Mouse (Mus musculus) heart, adult 18-20 months (tissue): Measurements from ENCODE around the gene Akain1. TPM values are rescaled to one million over a fixed set of nuclear protein-coding genes. Genes with fewer than 3 reads are reported as not detected.

Source experiments
- DNase-seq, 2 experiments: peaks; one replicate each; pipeline ENCODE4 v3.0.0; 2021 to 2022; ENCODE audit warnings: mixed read lengths in 1 of 2
- long read RNA-seq, 2 experiments: library from polyadenylated mRNA; stranded (forward); transcript quantifications; one replicate each; pipeline ENCODE4 v2.0.0; 2021
- total RNA-seq, 2 experiments: library from RNA; stranded (reverse); gene quantifications; 2 replicates each; pipeline ENCODE4 v1.2.3; 2021

Akain1 gene
- total RNA-seq: under 1 TPM in 1 of 2 experiments, not detected in 1; 0.13 TPM
- long read RNA-seq, experiment 1: 0 reads
- long read RNA-seq, experiment 2: 0 reads

DNA sequence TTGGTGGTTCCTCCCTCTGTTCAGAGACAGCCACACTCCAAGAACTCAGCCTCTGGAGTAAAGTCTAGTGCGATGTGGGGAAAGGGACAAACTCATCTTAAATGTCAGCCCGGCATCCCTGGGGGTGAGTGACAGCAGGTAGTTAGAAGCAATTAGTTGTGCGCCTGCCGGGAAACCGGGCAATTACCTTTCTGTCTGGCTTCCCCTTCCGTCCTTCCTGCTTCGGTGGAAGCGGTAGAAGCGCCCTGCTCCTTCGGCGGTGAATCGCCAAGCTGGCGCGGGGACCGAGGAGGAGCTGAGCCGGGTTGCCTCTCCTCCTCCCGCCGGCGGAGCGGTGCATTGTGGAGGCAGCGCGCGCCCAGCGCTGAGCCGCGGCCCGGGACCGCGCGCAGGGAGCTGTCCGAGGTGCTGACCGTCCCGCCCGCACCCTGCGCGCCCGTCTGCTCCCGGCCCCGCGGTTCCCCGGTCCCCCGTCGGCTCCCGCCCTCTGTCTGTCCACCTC lies at the start of gene Akain1:
TSS of gene Akain1 (plus strand) at position 337 of the 502 bp plus-strand sequence.
- peak; percentile 49 to 67 for DNase-seq

DNA sequence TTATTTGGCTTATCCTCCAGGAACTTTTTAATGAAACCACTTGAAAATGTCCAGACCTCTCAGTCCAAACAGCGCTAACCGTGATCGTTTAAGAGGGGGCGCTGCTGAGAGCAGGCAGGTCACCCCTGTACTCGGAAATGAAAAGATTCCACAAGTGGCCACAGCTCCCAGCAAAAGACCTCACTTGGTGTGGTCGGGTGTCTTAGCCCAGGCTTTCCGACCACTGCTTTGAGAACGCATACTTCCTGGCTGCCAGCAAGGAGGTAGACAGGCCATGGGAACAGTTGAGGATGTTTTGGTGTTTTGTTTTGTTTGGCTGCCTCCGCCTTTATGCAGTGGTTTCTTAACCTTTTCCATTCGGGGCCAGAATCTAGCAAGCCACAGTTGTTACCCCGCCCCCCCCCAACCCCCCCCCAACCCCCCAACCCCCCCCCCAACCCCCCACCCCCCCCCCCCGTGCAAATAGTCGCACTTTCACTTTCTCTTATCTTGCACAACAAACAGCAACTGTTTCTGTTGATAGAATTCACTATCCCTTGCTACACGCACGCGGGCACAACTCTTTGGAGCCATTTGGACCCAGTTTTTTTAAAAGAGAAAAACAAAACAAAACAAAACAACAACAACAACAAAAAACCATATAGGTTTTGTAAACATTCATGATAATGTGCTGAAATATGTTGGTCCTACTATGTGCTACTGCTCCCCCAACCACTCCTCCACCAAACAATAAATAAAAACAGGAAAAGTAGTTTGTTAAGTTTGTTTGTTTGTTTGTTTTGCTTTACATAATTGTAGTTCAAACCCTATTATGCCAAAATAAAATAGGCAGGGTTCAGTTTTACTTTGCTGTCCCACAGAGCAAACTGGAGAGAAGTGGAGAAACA lies 42.7 kb upstream of the Akain1 start:
- peak; percentile 74 to 75 for DNase-seq

DNA sequence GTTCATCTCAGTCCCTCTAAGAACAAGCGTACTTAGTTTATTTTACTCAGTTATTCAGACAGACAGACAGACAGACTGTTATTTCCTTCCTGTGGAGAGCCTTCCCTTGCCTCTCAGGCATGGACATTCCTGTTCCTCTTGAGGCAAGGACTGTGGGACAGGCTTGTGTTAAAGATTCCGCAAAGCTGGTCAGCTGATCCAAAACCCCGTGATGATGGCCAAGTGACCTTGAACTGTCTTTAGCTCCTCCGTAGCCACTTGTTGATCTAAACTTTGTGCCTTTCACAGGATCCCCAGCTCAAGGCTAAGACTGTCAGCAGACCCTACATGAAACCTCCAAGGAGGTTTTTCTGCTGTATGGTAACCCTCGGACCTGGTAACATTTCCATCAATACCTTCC lies 42.0 kb upstream of the Akain1 start:
- no peak for DNase-seq

DNA sequence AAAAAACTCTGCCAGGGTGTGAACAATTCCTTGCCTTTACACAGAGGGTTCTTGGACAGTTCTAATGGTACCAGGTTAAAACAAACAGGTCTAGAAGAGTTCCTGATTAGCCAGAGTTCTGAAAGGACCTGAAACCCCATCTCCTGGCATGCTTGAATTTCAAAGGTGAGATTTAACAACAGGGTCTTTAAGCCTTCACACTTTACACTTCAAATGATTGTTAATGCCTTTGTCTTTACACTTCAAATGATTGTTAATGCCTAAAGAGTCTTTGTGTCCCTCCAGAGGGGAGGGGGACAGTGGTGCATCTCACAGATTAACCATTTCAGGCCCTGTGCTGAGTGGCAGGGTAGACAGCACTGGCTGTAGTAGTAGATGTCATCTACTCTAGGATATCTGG lies 41.0 kb upstream of the Akain1 start:
- no peak for DNase-seq

DNA sequence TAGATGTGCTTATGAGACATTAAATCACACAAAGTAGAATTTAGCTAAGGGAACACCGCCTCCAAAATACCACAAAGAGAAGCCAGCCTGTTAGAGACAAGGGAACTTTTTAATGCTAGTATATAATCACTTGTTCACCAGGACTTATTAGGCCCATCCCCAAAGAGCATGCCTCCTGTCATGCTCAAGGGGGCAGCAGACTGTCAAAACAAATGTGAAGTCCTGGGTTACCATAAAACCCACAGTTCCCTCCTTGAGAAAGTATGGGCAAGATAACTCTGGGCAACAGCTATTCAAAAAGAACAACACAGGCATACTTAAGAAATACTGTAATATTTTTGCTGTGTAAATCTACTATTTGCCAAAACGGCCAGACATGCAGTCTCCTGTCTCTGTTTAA lies 38.0 kb upstream of the Akain1 start:
- no peak for DNase-seq

DNA sequence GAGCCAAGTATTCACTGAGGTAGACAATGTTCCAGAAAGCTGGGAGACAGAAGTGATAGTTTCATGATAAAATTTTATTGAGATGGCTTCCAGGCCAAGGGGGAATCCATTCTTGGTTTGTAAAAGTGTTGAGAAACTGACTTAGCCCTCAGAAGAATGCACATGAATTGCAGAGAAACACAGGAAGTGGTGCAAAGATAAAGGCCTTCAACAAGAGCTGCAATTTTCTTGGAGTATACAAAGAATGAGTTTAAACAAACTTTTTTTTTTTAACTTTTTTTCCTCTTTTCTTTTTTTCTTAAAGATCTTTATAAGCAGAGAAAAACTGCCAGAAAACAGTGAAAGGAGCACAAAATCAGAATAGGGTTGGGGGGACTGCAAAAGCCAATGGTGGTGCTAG lies 23.0 kb upstream of the Akain1 start:
- no peak for DNase-seq

DNA sequence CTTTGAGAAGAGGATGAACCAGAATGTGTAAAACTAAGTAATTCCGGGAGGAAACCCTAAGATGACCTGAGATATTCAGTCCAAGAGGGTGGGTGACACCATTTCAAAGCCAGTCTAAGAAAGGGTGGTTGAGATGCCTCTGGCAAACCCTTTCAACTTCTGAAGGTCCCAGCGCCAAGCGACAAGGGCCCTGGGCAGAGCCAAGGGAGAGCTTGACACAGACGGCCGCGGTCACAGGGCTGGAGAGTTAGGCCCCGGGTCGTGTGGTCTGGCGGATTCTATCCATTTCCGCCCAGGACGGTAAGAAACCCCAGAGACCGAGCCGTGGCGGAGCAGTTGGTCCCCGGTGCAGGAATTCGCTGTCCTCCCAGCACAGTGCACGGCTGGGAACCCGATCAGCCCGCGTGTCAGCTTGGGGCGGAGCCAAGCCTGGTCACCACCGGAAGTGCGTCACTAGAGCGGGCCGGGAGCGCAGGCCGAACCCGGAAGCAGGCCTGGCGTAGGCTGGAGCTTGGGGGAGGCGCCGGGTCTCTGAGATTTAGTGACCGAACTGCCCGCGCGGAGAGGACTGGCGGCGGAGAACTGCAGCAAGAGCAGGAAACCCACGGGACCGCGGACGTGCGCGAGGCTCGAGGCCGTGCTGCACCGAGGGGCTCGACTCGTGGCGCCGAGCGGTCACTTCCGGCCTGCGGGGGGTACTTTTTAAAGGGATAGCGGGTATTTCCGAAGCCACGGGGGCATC lies 22.0 kb upstream of the Akain1 start:
- peak; percentile 96 to 98 for DNase-seq

DNA sequence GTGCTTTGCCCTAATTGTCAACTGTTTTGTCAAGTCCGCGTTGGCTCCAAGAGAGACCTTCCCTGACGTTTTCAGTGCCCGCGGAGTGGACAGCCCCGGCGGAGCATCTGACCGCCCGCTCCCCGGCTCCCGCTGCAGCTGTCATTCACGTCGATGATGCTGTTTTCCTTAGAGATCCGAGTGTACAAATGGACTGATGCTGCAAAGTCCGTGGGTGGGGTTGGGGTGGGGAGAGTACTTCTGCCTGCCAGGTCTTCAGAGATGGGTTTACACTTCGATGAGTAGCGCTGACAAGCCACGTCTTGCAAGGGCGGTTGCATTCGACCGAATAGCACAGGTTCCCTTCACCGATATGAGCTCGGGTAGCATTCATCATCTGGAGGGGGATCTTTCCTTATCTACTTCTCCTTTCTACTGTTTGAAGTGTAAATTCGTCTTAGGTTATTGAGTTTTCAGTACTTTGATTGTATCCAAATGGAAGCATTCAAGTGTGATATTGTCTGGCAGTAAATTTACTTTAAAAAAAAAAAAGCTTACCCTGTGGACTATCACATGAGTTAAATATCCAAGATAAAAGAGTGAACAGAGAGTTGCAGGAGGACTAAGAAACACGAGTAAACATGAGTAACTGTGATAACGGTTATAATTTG lies 21.3 kb upstream of the Akain1 start:
- DNase-seq: no peak

DNA sequence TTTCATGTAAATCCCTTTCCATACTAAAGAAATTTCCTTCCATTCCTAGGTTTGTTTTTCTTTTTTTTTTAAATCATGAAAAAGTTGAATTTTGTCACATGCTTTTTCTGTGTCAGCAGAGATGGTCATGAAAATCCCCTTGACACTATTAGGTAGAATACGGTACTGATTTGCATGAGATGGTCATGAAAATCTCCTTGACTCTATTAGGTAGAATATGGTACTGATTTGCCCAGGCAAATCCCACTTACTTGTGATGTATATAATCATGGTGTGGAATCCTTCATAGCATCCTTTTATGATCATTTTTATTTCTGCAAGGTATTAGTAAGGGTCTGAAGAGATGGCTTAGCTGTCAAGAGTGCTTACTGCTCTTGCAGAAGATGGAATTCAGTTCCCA lies 17.5 kb upstream of the Akain1 start:
- DNase-seq: no peak

DNA sequence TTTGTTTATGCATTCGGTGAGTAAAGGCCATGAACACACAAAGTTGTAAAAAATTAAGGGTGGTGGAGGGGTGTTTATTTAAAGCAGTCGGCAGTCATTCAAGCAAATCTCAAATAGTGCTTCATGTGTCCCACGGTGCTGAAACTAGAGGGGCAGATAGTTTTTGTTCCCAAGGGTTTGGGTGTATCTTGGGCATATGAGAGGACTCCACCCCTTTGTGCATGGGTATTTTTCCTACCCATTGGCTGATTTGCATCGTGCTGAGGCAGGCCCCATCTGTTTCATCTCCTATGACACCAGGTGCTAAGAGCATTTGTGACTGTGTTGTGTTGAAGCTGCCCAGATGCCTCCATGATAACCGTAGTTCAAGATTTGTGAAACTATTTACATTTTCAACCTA lies 1.3 kb upstream of the Akain1 start:
- DNase-seq: no peak

DNA sequence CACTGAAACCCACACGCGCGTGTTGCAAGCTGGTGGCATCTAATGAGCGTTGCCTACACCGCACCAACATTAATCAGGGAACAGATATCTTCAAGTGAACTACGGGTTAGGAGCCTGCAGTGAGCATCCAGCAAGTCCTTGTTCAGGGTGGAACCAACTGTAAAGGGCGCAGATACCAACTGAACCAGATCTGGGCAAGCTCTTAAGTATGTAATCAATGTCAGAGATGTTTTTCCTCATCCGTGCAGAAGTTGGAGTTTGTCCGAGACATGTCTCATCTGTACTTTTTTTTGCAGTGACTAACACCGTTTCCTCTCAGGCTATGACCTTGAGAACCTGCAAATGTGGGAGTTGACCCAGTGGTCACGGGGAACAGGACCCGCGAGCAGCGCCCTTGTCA lies 640 bp upstream of the Akain1 start:
- no peak for DNase-seq

DNA sequence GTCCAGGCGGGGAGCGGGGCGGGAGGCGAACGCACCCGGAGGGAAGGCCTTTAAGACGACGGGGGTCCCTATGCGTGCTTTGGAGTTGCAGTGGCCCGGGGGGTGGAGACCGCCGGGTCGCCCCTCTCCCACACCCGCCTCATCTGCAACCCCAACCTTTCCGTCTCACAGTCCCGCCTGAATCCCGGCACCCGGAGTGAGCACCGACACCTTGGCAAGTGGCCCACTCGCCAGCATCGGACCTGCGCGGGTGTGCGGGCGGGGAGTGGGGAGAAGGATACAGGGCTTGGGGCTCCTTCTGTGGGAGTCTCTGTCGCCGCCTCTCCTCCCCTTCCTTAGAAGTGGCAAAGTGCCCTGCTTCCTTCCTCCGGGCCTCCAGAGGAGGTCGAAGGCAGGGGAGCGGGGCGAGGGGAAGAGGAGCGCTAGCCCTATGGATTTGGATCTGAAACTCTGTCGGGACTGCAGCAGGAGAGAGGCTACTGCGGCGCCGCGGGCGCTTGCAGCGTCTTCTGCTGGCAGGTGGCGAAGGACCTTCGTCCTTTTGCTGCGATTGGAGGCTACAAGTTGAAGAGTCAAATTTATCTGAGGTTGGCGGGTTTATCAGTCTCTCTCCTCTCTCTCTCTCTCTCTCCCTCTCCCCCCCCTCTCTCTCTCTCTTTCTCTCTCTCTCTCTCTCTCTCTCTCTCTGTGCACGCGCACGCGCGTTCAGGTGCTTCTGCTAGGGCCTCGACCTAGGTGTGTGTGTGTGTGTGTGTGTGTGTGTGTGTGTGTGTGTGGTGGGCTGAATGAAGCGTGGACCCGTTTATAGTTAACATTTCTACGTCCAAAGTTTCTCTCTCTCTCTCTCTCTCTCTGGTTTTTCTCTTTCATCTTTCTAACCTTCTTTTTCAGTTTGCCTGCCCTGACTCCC lies 700 bp downstream of the Akain1 start:
- peak in 1 of 2 experiments; percentile 5 for DNase-seq

DNA sequence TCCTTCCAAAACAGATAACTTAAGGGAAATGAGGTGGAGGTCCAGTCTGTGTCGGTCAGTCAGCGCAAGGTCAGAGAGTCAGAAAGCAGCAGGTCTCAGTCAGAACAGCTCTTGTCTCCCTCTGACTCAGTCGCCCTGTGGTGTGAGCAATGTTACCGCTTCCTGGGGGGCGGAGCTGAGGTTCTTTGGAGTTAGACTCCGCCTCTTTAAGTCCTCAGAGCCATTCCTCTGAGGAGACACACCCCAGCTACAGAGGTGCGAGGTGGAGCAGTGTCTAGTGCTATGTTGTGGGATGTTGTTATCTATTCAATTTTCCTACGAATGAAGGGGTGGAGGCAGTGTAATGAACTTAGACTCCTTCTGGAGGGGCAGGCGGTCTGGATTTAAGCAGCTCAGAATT lies 1.9 kb downstream of the Akain1 start:
- DNase-seq: no peak

DNA sequence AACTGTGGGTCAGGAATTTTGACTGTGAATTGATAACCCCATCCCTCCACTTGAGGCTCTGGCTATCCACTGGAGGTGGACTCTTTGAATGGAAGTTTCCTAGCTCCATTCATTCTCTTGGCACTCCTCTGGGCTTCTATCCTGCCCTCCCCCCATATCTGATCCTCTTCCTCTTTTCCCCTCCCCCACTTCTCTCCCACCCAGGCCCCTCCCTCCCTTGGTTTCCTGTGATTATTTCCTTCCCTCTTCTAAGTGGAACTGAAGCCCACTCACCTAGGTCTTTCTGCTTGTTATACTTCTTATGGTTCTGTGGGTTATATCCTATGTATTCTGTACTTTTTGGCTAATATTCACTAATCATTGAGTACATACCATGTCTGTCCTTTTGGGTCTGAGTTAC lies 9.6 kb downstream of the Akain1 start:
- DNase-seq: no peak

DNA sequence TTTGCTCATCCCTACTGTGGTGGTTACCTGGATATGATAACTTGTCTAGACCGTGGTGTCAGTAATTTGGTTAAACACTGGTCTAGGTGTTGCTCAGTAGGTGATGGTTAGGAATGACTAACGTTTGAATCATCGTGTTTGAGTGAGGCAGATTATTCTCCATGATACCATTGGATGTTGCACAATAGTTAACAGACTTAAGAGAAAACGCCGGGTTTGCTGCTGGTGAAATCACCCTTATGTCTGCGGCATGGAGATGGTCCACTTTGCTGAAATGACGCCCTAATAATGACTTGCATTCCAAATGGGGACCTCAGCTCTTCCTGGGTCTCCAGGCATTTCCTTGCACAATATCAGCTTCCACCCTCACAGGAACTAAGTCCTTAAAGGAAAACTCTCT lies 22.6 kb downstream of the Akain1 start:
- DNase-seq: no peak

DNA sequence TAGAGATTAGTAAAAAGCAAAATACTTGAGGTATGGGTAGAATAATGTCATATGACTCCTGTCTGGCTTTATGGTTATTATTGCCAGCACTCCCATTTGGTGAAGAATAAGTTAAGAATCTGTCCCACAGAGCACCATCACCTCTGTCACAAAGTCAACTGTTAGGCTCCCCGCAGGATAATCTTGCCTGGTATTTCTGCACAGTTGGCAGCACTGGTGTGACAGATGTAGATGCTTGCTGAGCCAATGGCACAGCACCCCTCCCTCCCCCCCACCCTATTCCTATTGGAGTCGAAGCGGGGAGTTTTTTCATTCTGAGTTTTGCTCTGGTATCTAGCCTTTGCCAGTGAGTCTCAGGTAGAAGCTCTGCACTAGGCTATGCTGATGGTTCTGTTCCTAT lies 23.9 kb downstream of the Akain1 start:
- DNase-seq: no peak

DNA sequence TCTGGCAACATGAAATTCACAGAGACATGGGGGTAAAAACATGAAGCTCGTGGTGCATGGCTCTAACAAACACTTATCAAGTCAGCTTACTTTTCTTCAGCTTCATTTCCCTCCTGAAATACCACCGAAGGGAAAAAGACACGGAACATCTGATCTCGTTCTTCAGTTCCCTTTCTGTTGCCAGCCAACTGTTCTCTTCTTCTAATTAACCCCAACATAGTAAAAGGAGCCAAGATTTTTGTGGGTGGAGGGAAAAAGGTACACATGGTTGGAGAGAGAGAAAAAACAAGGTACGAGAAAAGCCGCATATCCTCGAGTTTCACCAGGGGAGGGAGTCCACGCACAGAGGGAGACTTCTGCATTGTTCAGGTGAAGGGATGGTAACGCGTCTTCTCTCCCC lies 32.0 kb downstream of the Akain1 start:
- DNase-seq: no peak

DNA sequence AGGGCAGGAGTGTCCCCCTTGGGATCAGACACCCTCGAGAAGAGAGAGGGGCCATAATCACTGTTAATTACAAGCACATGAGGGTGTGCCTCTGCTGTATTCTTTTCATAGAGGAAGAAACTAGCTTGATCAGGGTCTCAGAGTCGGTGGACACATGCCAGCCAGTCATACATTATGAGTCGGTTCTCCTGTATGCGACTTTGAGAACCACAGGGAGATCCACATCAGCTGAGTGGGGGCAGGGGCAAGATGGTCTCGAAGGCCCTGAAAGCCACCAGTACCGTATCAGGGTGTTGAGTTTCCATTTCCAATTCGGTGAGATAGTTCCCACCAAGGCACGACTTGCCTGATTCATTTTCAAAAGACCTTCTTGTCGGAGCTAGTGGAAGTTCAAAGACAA lies 33.3 kb downstream of the Akain1 start:
- DNase-seq: no peak

DNA sequence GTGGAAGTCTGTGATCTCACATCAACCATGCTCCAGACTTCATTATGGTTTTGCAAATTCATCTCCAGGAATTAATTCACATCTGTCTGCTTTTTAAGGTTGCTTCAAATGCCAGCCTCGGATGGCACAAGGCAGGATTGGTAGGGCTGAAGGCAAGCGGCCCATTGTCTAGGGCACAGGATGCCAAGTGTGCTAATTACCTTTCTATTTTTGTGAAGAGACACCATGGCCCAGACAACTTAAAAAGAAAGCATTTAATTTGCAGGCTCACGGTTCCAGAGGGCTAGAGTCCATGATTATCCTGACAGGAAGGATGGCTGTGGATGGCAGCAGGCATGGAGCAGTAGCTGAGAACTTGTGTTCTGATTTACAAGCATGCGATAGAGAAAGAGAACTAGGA lies 35.0 kb downstream of the Akain1 start:
- no peak for DNase-seq

DNA sequence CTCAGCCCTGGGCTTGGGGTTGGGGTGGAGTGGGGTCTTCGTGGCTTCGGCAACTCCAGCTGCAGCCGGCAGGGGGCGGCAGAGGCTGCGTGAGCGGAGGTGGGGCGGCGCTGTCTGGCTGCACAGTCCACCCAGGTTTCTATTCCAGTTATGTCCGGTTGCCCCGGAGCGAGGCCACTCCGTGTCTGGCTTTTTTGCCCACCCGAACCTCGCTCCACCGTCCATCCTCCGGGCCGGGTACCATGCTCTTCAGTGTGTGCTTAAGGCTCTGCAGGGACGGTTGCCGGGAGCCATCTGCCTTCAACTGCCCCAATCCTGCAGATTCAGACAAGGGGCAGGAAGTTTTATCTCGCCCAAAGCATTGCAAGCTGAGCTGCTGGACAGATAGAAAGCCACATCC lies 36.3 kb downstream of the Akain1 start:
- peak; percentile 37 to 68 for DNase-seq

DNA sequence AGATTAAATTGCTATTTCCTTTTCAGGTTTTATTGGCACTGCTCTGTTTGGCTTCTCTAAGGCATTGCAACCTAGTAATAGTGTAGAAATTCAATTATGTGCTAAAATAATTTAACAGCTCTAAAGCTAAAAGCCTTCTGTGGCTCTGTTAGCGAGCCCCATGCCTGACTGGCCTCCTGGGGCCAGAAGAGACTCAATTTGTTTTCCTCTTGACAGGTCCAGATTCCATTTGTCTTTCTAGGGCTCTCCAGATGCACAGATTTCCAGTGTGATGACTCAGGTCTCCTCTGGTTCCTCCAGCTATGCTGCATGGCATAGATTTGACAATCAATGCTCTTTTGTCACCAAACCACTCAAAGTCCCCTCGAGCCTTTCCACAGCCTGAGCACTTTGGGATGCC lies 38.4 kb downstream of the Akain1 start:
- DNase-seq: no peak

DNA sequence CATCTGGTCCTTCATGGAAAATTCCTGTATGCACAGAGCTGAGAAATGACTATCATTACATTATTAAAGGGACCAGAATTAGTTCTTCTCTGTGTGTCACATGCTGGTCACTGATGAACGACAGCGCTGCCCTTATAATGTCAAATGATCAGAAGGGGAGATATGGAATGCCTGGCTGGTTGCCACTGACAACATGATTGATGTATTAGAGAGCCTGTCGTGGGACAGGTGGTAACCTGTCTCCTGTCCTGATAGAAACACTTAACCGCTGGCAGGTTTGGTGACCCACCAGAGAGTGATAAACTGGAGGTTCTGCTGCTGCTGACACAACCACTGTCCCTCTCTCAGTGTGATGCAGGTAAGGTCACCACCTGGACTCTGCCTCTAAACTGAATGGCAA lies 40.1 kb downstream of the Akain1 start:
- no peak for DNase-seq
